Mouse (Mus musculus) CH12.LX (cell line): ENCODE measurements around the gene Golga4.

ENCODE experiments used
- BHLHE40 ChIP-seq: IDR thresholded peaks from 2 replicates; pipeline ENCODE4 v1.6.1; 2011; ENCODE audit warnings: mild to moderate bottlenecking, low read depth, low read length, improper control_type of control experiment
- CTCF ChIP-seq, 2 experiments: IDR thresholded peaks in 1 of 2; conservative IDR thresholded peaks in 1 of 2; 2 replicates each; pipeline ENCODE4 v1.5.1; 2011 to 2012; ENCODE audit warnings: low read depth in 2 of 2, low read length in 2 of 2, improper control_type of control experiment in 1 of 2, inconsistent platforms in 1 of 2, mild to moderate bottlenecking in 1 of 2, moderate library complexity in 1 of 2
- GABPA ChIP-seq: IDR thresholded peaks from 2 replicates; pipeline ENCODE4 v1.6.1; 2012; ENCODE audit warnings: low read depth, low read length, improper control_type of control experiment, inconsistent platforms; ENCODE audit not compliant: insufficient replicate concordance
- JUND ChIP-seq: conservative IDR thresholded peaks from 2 replicates; pipeline ENCODE4 v1.6.1; 2011; ENCODE audit warnings: low read depth, low read length, improper control_type of control experiment

DNA sequence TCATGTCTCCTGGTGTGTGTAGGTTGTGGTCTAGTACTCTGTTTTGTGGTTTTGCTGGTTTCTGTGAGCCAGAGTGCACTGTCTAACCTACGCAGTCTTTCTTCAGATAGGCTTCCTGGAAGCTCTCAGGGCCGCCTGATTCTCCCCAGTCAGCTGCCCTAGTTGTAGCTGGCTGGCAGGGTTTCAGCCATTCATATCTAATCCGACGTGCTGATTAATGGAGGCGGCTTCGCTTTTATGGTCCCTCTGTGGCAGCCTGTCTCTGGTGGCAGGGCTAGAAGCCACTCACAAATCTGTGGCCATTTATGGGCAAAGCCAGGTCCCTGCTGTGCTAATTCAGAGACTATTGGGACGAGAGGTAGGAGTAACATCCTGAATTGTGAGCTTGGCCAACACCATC, 84.2 kb downstream of the Golga4 start:
- no peak for TF ChIP-seq GABPA
- no peak for TF ChIP-seq JUND
- no peak for TF ChIP-seq CTCF (conservative IDR thresholded peaks at IDR 0.05 in 1 of 2, IDR thresholded peaks at IDR 0.05 in 1 of 2; ENCODE audit: low read depth in 2 of 2, low read length in 2 of 2)
- no peak for TF ChIP-seq BHLHE40
